Mouse (Mus musculus): ENCODE measurements around the gene Elf2.
A peak's percentile ranks its signal among the peaks of the same experiment; 100 is the strongest.

The Elf2 gene

GRCm38 (mm10) chr3:51340552-51341267 lies at the start of gene Elf2:
Gene Elf2, minus strand, starts transcription at chr3:51340663.
- DNase-seq (ENCODE audit: low spot score in 2 of 2): peak; percentile 90 to 93

GRCm38 (mm10) chr3:51388904-51389303 lies 48.4 kb upstream of the Elf2 start:
- no peak for DNase-seq (ENCODE audit: low spot score in 2 of 2)

- no peak for DNase-seq (ENCODE audit: low spot score in 2 of 2)
Observed at GRCm38 (mm10) chr3:51387868-51388381, 47.5 kb upstream of the Elf2 start.

- no peak for DNase-seq (ENCODE audit: low spot score in 2 of 2)
Observed at GRCm38 (mm10) chr3:51387134-51387451, 46.6 kb upstream of the Elf2 start.

GRCm38 (mm10) chr3:51386441-51387133 lies 46.1 kb upstream of the Elf2 start:
- DNase-seq (ENCODE audit: low spot score in 2 of 2): no peak

- no peak for DNase-seq (ENCODE audit: low spot score in 2 of 2)
Observed at GRCm38 (mm10) chr3:51383409-51383808, 42.9 kb upstream of the Elf2 start.

- no peak for DNase-seq (ENCODE audit: low spot score in 2 of 2)
Observed at GRCm38 (mm10) chr3:51380660-51381014, 40.2 kb upstream of the Elf2 start.

GRCm38 (mm10) chr3:51379786-51380659 lies 39.6 kb upstream of the Elf2 start:
- DNase-seq (ENCODE audit: low spot score in 2 of 2): no peak

- DNase-seq (ENCODE audit: low spot score in 2 of 2): no peak
Observed at GRCm38 (mm10) chr3:51378665-51378946, 38.1 kb upstream of the Elf2 start.

GRCm38 (mm10) chr3:51377878-51378664 lies 37.6 kb upstream of the Elf2 start:
- no peak for DNase-seq (ENCODE audit: low spot score in 2 of 2)

GRCm38 (mm10) chr3:51375307-51376265 lies 35.1 kb upstream of the Elf2 start:
- peak; percentile 58 to 77 for DNase-seq (ENCODE audit: low spot score in 2 of 2)

GRCm38 (mm10) chr3:51373544-51373943 lies 33.1 kb upstream of the Elf2 start:
- DNase-seq (ENCODE audit: low spot score in 2 of 2): no peak

GRCm38 (mm10) chr3:51372883-51373282 lies 32.4 kb upstream of the Elf2 start:
- DNase-seq (ENCODE audit: low spot score in 2 of 2): no peak

GRCm38 (mm10) chr3:51371826-51372225 lies 31.4 kb upstream of the Elf2 start:
- DNase-seq (ENCODE audit: low spot score in 2 of 2): no peak

- no peak for DNase-seq (ENCODE audit: low spot score in 2 of 2)
Observed at GRCm38 (mm10) chr3:51368011-51368410, 27.5 kb upstream of the Elf2 start.

- DNase-seq (ENCODE audit: low spot score in 2 of 2): no peak
Observed at GRCm38 (mm10) chr3:51366926-51367325, 26.5 kb upstream of the Elf2 start.

GRCm38 (mm10) chr3:51365517-51365882 lies 25.0 kb upstream of the Elf2 start:
- DNase-seq (ENCODE audit: low spot score in 2 of 2): no peak

- DNase-seq (ENCODE audit: low spot score in 2 of 2): peak; percentile 80 to 86
Observed at GRCm38 (mm10) chr3:51364703-51365516, 24.4 kb upstream of the Elf2 start.

GRCm38 (mm10) chr3:51361066-51361465 lies 20.6 kb upstream of the Elf2 start:
- no peak for DNase-seq (ENCODE audit: low spot score in 2 of 2)
